Mouse (Mus musculus) forebrain, embryonic 14.5 days (tissue): ENCODE data around the gene Hras. TPM values are rescaled to one million over a fixed set of nuclear protein-coding genes. Genes with fewer than 3 reads are reported as not detected.
A peak's percentile ranks its signal among the peaks of the same experiment; 100 is the strongest.

Experiments
- ATAC-seq: fragments of 200-750 bp; cut with Nextera tagmentation; 2 replicates; pipeline ENCODE4 v1.8.0; 2017; ENCODE audit warnings: mild to moderate bottlenecking, moderate library complexity
- DNase-seq: peaks from one replicate; pipeline ENCODE4 v3.0.0-alpha.2; 2015; ENCODE audit warnings: low spot score
- H3K27ac ChIP-seq: fragments of 300-500 bp; sonication (generic); 2 replicates; pipeline ENCODE4 v1.5.1; 2014; ENCODE audit warnings: low read depth, mild to moderate bottlenecking, control low read depth, low read length, moderate library complexity
- H3K27me3 ChIP-seq: fragments of 300-500 bp; sonication (generic); replicated peaks from 2 replicates; pipeline ENCODE4 v1.6.1; 2014; ENCODE audit warnings: low read length, control low read depth, mixed read lengths; ENCODE audit not compliant: control insufficient read depth, insufficient read depth
- H3K36me3 ChIP-seq: fragments of 300-500 bp; sonication (generic); 2 replicates; pipeline ENCODE4 v1.6.1; 2014; ENCODE audit warnings: low read length, control low read depth; ENCODE audit not compliant: control insufficient read depth, insufficient read depth
- H3K4me1 ChIP-seq: fragments of 300-500 bp; sonication (generic); 2 replicates; pipeline ENCODE4 v1.6.1; 2014; ENCODE audit warnings: antibody characterized with exemption, low read length, control low read depth; ENCODE audit not compliant: control insufficient read depth, insufficient read depth
- H3K4me2 ChIP-seq: fragments of 300-500 bp; sonication (generic); 2 replicates; pipeline ENCODE4 v1.6.1; 2014; ENCODE audit warnings: mild to moderate bottlenecking, control low read depth, low read length
- H3K4me3 ChIP-seq: fragments of 300-500 bp; sonication (generic); 2 replicates; pipeline ENCODE4 v1.5.1; 2014; ENCODE audit warnings: low read depth, low read length, control low read depth
- H3K9ac ChIP-seq: fragments of 300-500 bp; sonication (generic); 2 replicates; pipeline ENCODE4 v1.6.1; 2014; ENCODE audit warnings: mild to moderate bottlenecking, low read length, control low read depth, moderate library complexity
- H3K9me3 ChIP-seq: fragments of 300-500 bp; sonication (generic); replicated peaks from 2 replicates; pipeline ENCODE4 v1.6.1; 2016; ENCODE audit warnings: low read length, control low read depth, mixed read lengths; ENCODE audit not compliant: control insufficient read depth
- WGBS: fragments of 180-500 bp; shearing (Covaris S2); extraction: QIAGEN DNeasy Blood & Tissue Kit; methylation state at CpG from one replicate; pipeline ENCODE4 v1.1.7; 2014; 5-methylcytosine and 5-hydroxymethylcytosine counted together
- polyA plus RNA-seq: library from polyadenylated mRNA; unstranded; fragments of >200 nt; fragmentation: Nextera tagmentation; extraction: Ambion mirVana; gene quantifications from 2 replicates; pipeline ENCODE4 v1.2.1, GENCODE M21; 2014

Hras gene
- polyA plus RNA-seq, 1 experiment from 2014 or later = 70.2 TPM

DNA sequence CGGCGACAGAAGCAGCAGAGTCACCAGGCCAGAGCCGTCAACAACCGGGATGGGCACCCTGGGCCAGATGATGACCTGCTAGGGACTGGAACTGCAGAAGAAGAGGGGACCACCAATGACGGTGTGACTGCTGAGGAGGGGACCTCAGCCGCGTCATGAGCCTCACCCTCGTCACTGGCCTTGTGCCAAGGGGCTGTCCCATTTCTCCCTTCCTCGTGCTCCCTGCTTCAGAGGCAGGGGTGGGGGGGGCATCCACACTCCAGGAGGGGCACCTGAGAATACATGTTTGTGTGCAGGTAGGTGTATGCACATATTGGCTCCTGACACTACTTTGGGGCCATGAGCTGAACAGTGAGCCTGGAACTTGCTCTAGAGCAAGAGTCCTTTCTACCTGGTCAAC lies 38.4 kb downstream of the Hras start:
- DNase-seq (no peak), ATAC-seq (no peak)
- peaks cover 69% of the 10 kb centered on the region for H3K36me3 ChIP-seq
- H3K27ac ChIP-seq = no peak overlapping the region
- WGBS = 85% methylated on average over 9 of the region's 9 CpGs
- H3K27me3 ChIP-seq = no peaks in the 10 kb centered on the region
- H3K9me3 ChIP-seq = no peaks in the 10 kb centered on the region
- H3K4me1 ChIP-seq = no peaks in the 10 kb centered on the region
- H3K4me2 ChIP-seq = no peak overlapping the region
- H3K9ac ChIP-seq = no peak overlapping the region
- no peak overlapping the region for H3K4me3 ChIP-seq

DNA sequence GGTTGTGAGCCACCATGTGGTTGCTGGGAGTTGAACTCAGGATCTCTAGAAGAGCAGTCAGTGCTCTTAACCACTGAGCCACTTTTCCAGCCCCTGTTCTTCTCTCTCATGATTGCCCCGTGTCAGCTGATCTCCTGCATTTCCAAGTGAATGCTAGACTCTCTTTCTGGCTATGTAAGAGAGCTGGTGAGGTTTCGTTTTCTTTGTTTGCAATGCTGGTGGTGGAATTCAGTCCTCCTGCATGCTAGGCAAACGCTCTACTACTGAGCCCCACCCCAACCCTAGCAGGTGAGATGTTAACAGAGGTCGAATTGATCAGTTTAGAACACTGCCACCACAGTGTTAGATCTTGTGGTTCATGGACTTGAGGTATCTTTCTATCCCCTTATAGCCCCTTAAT lies 45.2 kb downstream of the Hras start:
- peaks cover 33% of the 10 kb centered on the region for H3K36me3 ChIP-seq
- H3K9me3 ChIP-seq = no peaks in the 10 kb centered on the region
- no peaks in the 10 kb centered on the region for H3K4me1 ChIP-seq
- ATAC-seq (no peak), DNase-seq (no peak)
- H3K27ac ChIP-seq = no peak overlapping the region
- H3K27me3 ChIP-seq = no peaks in the 10 kb centered on the region
- 79% methylated on average over 4 of the region's 4 CpGs for WGBS
- no peak overlapping the region for H3K9ac ChIP-seq
- H3K4me3 ChIP-seq = no peak overlapping the region
- H3K4me2 ChIP-seq = no peak overlapping the region

- Histone ChIP-seq H3K4me1 (no peaks in the 10 kb centered on the region), H3K4me3 (no peak overlapping the region), H3K9ac (no peak overlapping the region), H3K36me3 (peaks cover 23% of the 10 kb centered on the region), H3K4me2 (no peak overlapping the region), H3K9me3 (no peaks in the 10 kb centered on the region), H3K27me3 (no peaks in the 10 kb centered on the region), H3K27ac (no peak overlapping the region)
- ATAC-seq = no peak
- WGBS = 81% methylated on average over 6 of the region's 6 CpGs
- DNase-seq = no peak
These were observed 46.8 kb downstream of the Hras start for GRCm38 (mm10) chr7:141147044-141147443.

DNA sequence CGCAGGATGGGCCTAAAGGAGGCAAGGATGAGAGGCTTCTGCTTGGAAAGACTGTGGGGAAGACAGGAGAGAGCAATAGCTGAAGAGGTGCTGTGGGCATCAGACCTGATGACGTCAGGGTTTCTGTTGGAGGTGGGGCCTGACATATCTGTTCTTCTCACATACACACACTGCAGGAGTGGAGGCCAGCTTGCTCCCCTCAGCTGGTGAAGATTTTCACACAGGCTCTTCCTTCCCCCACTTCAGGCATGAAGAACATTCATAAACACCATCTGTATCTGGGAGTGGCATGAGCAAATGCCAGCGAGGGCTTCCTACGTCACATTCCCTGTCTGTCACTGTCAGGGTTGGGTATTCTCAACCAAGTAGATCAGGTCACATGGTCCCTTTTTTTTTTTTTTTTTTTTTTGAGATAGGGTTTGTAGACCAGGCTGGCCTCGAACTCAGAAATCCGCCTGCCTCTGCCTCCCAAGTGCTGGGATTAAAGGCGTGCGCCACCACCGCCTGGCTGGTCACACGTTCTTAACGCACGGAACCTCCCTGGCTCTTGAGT lies 47.7 kb downstream of the Hras start:
- Histone ChIP-seq H3K9ac (no peak overlapping the region), H3K4me3 (no peak overlapping the region), H3K27me3 (no peaks in the 10 kb centered on the region), H3K9me3 (no peaks in the 10 kb centered on the region), H3K27ac (no peak overlapping the region), H3K36me3 (peaks cover 16% of the 10 kb centered on the region), H3K4me1 (no peaks in the 10 kb centered on the region), H3K4me2 (no peak overlapping the region)
- ATAC-seq = peak; percentile 29; the same call in 1 of the 2 replicates
- DNase-seq = peak; percentile 53
- 90% methylated on average over 12 of the region's 12 CpGs for WGBS

- Histone ChIP-seq H3K4me3 (no peak overlapping the region), H3K27me3 (no peaks in the 10 kb centered on the region), H3K9ac (no peak overlapping the region), H3K9me3 (no peaks in the 10 kb centered on the region), H3K27ac (no peak overlapping the region), H3K4me1 (no peaks in the 10 kb centered on the region), H3K4me2 (no peak overlapping the region), H3K36me3 (peaks cover 16% of the 10 kb centered on the region)
- DNase-seq (no peak), ATAC-seq (no peak)
- WGBS = 40% methylated on average over 1 of the region's 1 CpGs
These were observed 48.4 kb downstream of the Hras start for GRCm38 (mm10) chr7:141145403-141145802.

GRCm38 (mm10) chr7:141144650-141145049 lies 49.2 kb downstream of the Hras start:
- Histone ChIP-seq H3K9ac (no peak overlapping the region), H3K4me1 (no peaks in the 10 kb centered on the region), H3K36me3 (peaks cover 18% of the 10 kb centered on the region), H3K27me3 (no peaks in the 10 kb centered on the region), H3K9me3 (no peaks in the 10 kb centered on the region), H3K4me3 (no peak overlapping the region), H3K4me2 (no peak overlapping the region), H3K27ac (no peak overlapping the region)
- DNase-seq = no peak
- no peak for ATAC-seq
- 93% methylated on average over 3 of the region's 3 CpGs for WGBS

- no peak overlapping the region for H3K4me2 ChIP-seq
- H3K36me3 ChIP-seq = peaks cover 25% of the 10 kb centered on the region
- 87% methylated on average over 2 of the region's 2 CpGs for WGBS
- no peak overlapping the region for H3K9ac ChIP-seq
- no peaks in the 10 kb centered on the region for H3K4me1 ChIP-seq
- H3K27me3 ChIP-seq = no peaks in the 10 kb centered on the region
- no peak overlapping the region for H3K27ac ChIP-seq
- no peak overlapping the region for H3K4me3 ChIP-seq
- ATAC-seq (no peak), DNase-seq (no peak)
- no peaks in the 10 kb centered on the region for H3K9me3 ChIP-seq
These were observed 49.9 kb downstream of the Hras start for GRCm38 (mm10) chr7:141143861-141144260.

DNA sequence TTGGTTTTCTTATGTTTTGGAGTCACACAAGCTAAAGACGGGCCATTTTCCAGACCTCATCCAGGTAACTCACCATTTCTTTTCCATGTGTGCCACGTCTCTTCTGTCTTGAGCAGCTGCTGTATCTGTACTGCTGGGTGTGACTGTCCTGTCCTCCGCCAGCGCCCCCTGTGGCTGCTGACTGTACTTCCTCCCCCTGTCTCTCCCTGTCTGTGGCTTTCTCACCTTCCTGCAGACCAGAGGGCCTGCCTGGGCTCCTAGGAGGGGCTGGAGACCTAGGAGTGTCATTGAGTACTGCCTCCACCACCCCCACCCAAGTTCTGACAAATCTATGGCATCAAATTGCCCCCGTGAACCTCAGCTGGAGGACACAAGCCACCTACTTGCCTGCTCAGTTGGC lies 50.7 kb downstream of the Hras start:
- Histone ChIP-seq H3K9me3 (no peaks in the 10 kb centered on the region), H3K4me2 (no peak overlapping the region), H3K4me3 (no peak overlapping the region), H3K27me3 (no peaks in the 10 kb centered on the region), H3K36me3 (peaks cover 32% of the 10 kb centered on the region), H3K9ac (no peak overlapping the region), H3K27ac (no peak overlapping the region), H3K4me1 (no peaks in the 10 kb centered on the region)
- ATAC-seq = no peak
- 60% methylated on average over 5 of the region's 5 CpGs for WGBS
- no peak for DNase-seq

DNA sequence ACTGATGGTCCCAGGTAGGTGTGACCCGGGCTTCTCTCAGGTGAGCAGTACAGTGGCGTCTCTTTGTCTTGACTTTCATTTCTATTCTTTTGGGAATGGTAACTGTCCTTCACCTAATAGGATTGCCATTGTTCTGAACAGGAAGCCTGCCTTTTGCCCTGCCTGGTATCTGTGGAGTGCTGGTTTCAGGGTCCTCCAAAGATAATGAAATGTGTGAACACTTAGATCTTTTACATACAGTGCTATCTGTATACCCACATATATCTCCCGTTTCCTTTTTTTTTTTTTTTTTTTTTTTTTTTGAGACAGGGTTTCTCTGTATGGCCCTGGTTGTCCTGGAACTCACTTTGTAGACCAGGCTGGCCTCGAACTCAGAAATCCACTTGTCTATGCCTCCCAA lies 52.5 kb downstream of the Hras start:
- H3K27me3 ChIP-seq = no peaks in the 10 kb centered on the region

More for the DNA sequence above, 52.5 kb downstream of the Hras start:
- no peak overlapping the region for H3K4me2 ChIP-seq
- no peaks in the 10 kb centered on the region for H3K9me3 ChIP-seq
- no peak for ATAC-seq
- H3K27ac ChIP-seq = no peak overlapping the region
- H3K36me3 ChIP-seq = peaks cover 44% of the 10 kb centered on the region
- no peaks in the 10 kb centered on the region for H3K4me1 ChIP-seq
- H3K4me3 ChIP-seq = no peak overlapping the region
- no peak overlapping the region for H3K9ac ChIP-seq
- no peak for DNase-seq
- WGBS = 87% methylated on average over 4 of the region's 4 CpGs
